Mouse (Mus musculus) lung, postnatal 0 days (tissue): ENCODE data around the gene Hist1h1a. TPM values are rescaled to one million over a fixed set of nuclear protein-coding genes. Genes with fewer than 3 reads are reported as not detected.
A peak's percentile ranks its signal among the peaks of the same experiment; 100 is the strongest.
"Not testable (repeated sequence)": the region's sequence is repeated elsewhere in the genome, so short reads cannot be mapped to it uniquely, and the experiment has no call there.

Experiments
- ATAC-seq: fragments of 200-750 bp; cut with Nextera tagmentation; 2 replicates; pipeline ENCODE4 v1.8.0; 2017; ENCODE audit warnings: moderate library complexity
- DNase-seq: peaks from one replicate; pipeline ENCODE4 v3.0.0-alpha.2; 2016; ENCODE audit warnings: low spot score
- H3K27ac ChIP-seq: fragments of 300-500 bp; sonication (generic); 2 replicates; pipeline ENCODE4 v1.5.1; 2014; ENCODE audit warnings: antibody characterized with exemption, mild to moderate bottlenecking, low read length, mixed read lengths
- H3K27me3 ChIP-seq: fragments of 300-500 bp; sonication (generic); replicated peaks from 2 replicates; pipeline ENCODE4 v1.6.1; 2014; ENCODE audit warnings: low read length, mixed read lengths; ENCODE audit not compliant: insufficient read depth
- H3K36me3 ChIP-seq: fragments of 300-500 bp; sonication (generic); 2 replicates; pipeline ENCODE4 v1.6.1; 2014; ENCODE audit warnings: low read length, mixed read lengths; ENCODE audit not compliant: insufficient read depth
- H3K4me1 ChIP-seq: fragments of 300-500 bp; sonication (generic); 2 replicates; pipeline ENCODE4 v1.6.1; 2014; ENCODE audit warnings: antibody characterized with exemption, low read depth, low read length, mixed read lengths; ENCODE audit not compliant: insufficient read depth
- H3K4me2 ChIP-seq: fragments of 300-500 bp; sonication (generic); replicated peaks from 2 replicates; pipeline ENCODE4 v1.6.1; 2014; ENCODE audit warnings: low read depth, mild to moderate bottlenecking, low read length, moderate library complexity, mixed read lengths
- H3K4me3 ChIP-seq: fragments of 300-500 bp; sonication (generic); 2 replicates; pipeline ENCODE4 v1.5.1; 2014; ENCODE audit warnings: low read depth, low read length
- H3K9ac ChIP-seq: fragments of 300-500 bp; sonication (generic); replicated peaks from 2 replicates; pipeline ENCODE4 v1.6.1; 2014; ENCODE audit warnings: low read depth, mild to moderate bottlenecking
- H3K9me3 ChIP-seq: fragments of 300-500 bp; sonication (generic); 2 replicates; pipeline ENCODE4 v1.6.1; 2016; ENCODE audit warnings: low read length, mixed read lengths
- CTCF ChIP-seq: IDR thresholded peaks from 2 replicates; pipeline ENCODE4 v1.5.1; 2016; ENCODE audit warnings: antibody characterized with exemption, mild to moderate bottlenecking
- EP300 ChIP-seq: IDR thresholded peaks from 2 replicates; pipeline ENCODE4 v1.6.1; 2016; ENCODE audit warnings: antibody characterized with exemption, mild to moderate bottlenecking, control low read depth
- WGBS: fragments of 180-500 bp; shearing (Covaris S2); extraction: QIAGEN DNeasy Blood & Tissue Kit; methylation state at CpG from one replicate; pipeline ENCODE4 v1.1.7; 2014; 5-methylcytosine and 5-hydroxymethylcytosine counted together
- polyA plus RNA-seq: library from polyadenylated mRNA; unstranded; fragments of >200 nt; fragmentation: Nextera tagmentation; extraction: Ambion mirVana; gene quantifications from 2 replicates; pipeline ENCODE4 v1.2.1, GENCODE M21; 2015

Gene Hist1h1a
- polyA plus RNA-seq, 1 experiment from 2014 or later = 0.33 TPM

DNA sequence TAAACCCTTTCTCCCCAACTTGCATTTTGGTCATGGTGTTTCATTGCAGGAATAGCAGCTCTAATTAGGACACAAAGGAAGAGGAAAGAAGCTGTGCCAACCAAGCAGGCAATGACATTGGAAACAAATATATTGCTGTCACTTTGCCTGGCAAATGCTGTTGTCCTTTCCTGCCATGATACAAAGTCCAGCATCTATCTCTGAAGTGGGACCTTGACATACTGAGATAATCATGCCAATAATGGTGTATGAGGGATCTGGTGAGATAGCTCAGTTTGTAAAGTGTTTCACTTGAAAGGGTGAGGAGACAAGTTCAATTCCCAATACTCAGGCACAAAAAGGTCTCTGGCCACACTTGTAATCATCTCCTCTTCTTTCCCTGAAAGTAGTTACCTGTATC is 3.3 kb downstream of the Hist1h1a start:
- H3K4me2 ChIP-seq = no peak overlapping the region
- ATAC-seq = no peak

DNA sequence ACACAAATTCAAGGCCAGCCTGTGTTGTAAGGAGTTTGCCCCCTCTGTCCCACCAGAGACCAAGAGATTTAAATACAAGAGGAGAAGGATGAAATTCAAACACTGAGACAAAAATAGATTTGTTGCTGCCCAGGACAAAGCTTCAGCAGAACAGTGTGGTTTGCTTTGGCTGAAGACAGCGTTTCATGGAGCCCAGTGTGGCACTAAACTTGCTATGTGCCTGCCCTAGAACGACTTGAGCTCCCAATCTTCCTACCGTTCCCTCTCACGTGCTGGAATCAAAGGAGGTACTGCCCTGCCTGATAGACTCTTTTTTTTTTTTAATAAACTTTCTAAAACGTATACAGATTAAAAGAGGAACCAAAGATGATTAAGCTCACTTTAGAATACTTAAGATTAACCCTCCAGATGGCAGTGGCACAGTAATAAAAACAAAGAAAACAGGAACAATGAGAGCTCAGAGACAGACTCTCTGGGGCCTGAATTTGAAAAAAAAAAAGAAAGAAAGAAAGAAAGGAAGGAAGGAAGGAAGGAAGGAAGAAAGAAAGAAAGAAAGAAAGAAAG is 5.5 kb downstream of the Hist1h1a start:
- Histone ChIP-seq H3K36me3 (no peaks in the 10 kb centered on the region), H3K9ac (no peak overlapping the region), H3K4me2 (no peak overlapping the region), H3K27ac (no peak overlapping the region), H3K9me3 (no peaks in the 10 kb centered on the region), H3K4me3 (no peak overlapping the region), H3K27me3 (no peaks in the 10 kb centered on the region), H3K4me1 (peaks cover 9% of the 10 kb centered on the region)
- no peak for ATAC-seq
- TF ChIP-seq EP300 = no peak
- TF ChIP-seq CTCF = no peak
- WGBS = 48% methylated on average over 5 of the region's 5 CpGs
- no peak for DNase-seq

More for the DNA sequence above, 3.3 kb downstream of the Hist1h1a start:
- Histone ChIP-seq H3K4me3 (no peak overlapping the region), H3K27ac (no peak overlapping the region), H3K36me3 (no peaks in the 10 kb centered on the region), H3K4me1 (peaks cover 8% of the 10 kb centered on the region), H3K9me3 (no peaks in the 10 kb centered on the region), H3K9ac (no peak overlapping the region), H3K27me3 (no peaks in the 10 kb centered on the region)
- TF ChIP-seq EP300 = no peak
- no peak for TF ChIP-seq CTCF
- no peak for DNase-seq

DNA sequence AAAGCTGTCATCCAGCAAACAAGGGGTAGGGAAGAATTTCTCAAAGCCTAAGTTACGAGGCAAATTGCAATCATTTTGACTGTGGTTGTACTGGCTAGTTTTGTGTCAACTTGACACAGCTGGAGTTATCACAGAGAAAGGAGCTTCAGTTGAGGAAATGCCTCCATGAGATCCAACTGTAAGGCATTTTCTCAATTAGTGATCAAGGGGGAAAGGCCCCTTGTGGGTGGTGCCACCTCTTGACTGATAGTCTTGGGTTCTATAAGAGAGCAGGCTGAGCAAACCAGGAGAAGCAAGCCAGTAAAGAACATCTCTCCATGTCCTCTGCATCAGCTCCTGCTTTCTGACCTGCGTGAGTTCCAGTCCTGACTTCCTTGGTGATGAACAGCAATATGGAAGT is 6.1 kb downstream of the Hist1h1a start, which contains the start of gene Trim38:
TSS of gene Trim38 (plus strand) at position 301 of the 400 bp plus-strand sequence.
- not testable (repeated sequence) for H3K4me3 ChIP-seq, H3K9me3 ChIP-seq, DNase-seq, H3K4me2 ChIP-seq, H3K4me1 ChIP-seq, H3K36me3 ChIP-seq, H3K27ac ChIP-seq, H3K27me3 ChIP-seq, ATAC-seq, H3K9ac ChIP-seq
- WGBS = 87% methylated on average over 2 of the region's 2 CpGs

DNA sequence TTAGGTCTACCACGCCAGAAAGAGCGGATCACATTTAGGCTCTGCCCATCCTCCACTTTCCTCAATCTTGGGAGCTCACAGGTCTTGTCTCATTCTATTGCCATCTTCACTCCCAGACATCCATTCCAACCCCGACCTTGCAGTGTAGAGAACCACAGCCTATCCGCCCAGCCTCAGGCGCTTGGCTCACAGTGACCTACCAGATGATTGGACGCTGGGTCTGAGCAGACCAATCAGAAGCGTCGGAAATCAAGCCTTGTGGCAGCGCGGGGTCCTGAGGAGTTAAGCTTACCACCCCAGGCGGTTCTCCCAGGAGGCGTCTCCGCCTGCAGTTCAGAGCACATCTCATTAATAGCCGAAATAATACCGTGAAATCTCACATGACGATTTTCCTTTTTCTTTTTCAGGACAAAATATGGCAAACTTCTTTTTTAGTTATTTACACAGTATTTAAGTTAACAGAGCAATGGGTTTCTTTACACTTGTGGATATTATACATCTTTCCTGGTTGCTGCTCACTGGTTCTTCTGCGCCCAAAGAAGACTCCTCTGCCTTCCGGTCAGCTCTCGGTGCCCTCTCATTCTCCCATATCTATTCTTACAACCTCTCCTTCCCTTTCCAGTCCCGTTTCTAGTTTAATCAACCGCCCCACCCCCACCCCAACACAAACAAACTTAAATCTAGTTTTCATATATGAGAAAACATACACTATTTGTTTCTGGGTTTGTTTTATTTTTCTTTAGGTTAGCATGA is 9.3 kb downstream of the Hist1h1a start:
- H3K27ac ChIP-seq = no peak overlapping the region
- H3K4me2 ChIP-seq = peak overlapping the region; percentile 42
- peak overlapping the region; percentile 5; the same call in 1 of the 2 replicates for H3K4me3 ChIP-seq
- no peaks in the 10 kb centered on the region for H3K27me3 ChIP-seq
- WGBS = 23% methylated on average over 21 of the region's 21 CpGs
- DNase-seq (peak; percentile 35), ATAC-seq (peak; percentile 84)
- TF ChIP-seq CTCF (no peak), EP300 (no peak)
- no peaks in the 10 kb centered on the region for H3K36me3 ChIP-seq
- no peaks in the 10 kb centered on the region for H3K9me3 ChIP-seq
- 0 out of 2 replicates have a peak, but pooled peaks cover 3% of the 10 kb centered on the region for H3K4me1 ChIP-seq
- no peak overlapping the region for H3K9ac ChIP-seq

DNA sequence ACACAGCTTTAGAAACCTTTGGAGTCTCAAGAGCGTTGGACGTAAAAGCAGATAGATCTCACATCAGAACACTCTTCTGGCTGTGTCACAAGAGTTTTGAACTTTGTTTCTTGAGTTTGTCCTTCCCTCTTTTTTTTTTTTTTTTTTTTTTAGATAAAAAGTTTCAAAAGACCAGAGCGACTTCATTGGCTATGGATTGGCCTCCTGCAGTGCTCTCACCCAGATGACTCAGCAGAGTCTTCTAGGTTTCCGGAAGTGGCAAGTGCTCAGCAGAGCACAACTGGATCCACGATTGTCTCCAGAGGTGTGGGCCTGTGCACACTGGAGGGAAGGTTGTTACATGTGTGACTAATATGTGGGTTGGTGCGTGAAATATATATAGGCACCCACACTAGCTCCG is 14.9 kb downstream of the Hist1h1a start:
- DNase-seq = no peak
- H3K9ac ChIP-seq = no peak overlapping the region
- ATAC-seq = no peak
- H3K4me3 ChIP-seq = no peak overlapping the region
- H3K27ac ChIP-seq = no peak overlapping the region
- no peak for TF ChIP-seq CTCF
- no peak for TF ChIP-seq EP300
- no peaks in the 10 kb centered on the region for H3K27me3 ChIP-seq
- H3K36me3 ChIP-seq = no peaks in the 10 kb centered on the region
- H3K4me1 ChIP-seq = no peaks in the 10 kb centered on the region
- H3K4me2 ChIP-seq = no peak overlapping the region
- H3K9me3 ChIP-seq = no peaks in the 10 kb centered on the region
- 86% methylated on average over 7 of the region's 7 CpGs for WGBS

DNA sequence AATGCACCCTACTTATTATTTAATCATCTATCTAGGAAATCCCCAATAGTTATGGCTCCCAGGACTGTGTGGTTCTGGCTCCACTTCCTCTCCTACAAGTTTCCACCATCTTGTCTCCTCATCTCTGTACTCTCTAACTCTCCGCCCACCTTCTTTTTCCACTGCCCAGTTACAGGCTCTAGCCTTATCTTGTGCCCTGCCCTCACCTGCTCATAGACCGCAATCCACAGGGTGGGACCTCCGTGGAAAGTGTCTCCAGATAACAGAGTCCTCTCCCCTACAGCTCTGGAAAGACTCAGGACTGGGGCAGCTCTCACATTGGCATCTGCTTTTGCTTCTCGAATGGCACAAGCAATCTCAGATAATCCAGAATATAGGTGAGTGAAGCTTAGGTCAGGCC is 15.6 kb downstream of the Hist1h1a start:
- no peak for DNase-seq
- ATAC-seq = no peak
- 74% methylated on average over 4 of the region's 4 CpGs for WGBS
- H3K36me3 ChIP-seq = no peaks in the 10 kb centered on the region
- no peak overlapping the region for H3K4me3 ChIP-seq
- no peak for TF ChIP-seq EP300
- TF ChIP-seq CTCF = no peak
- no peak overlapping the region for H3K9ac ChIP-seq
- no peak overlapping the region for H3K27ac ChIP-seq
- H3K4me1 ChIP-seq = no peaks in the 10 kb centered on the region
- no peaks in the 10 kb centered on the region for H3K27me3 ChIP-seq
- no peaks in the 10 kb centered on the region for H3K9me3 ChIP-seq
- H3K4me2 ChIP-seq = no peak overlapping the region
